Mouse (Mus musculus): ENCODE data around the gene Irf3. TPM values are rescaled to one million over a fixed set of nuclear protein-coding genes. Genes with fewer than 3 reads are reported as not detected.

The Irf3 gene
- polyA plus RNA-seq, 1 experiment = 105 TPM

DNA sequence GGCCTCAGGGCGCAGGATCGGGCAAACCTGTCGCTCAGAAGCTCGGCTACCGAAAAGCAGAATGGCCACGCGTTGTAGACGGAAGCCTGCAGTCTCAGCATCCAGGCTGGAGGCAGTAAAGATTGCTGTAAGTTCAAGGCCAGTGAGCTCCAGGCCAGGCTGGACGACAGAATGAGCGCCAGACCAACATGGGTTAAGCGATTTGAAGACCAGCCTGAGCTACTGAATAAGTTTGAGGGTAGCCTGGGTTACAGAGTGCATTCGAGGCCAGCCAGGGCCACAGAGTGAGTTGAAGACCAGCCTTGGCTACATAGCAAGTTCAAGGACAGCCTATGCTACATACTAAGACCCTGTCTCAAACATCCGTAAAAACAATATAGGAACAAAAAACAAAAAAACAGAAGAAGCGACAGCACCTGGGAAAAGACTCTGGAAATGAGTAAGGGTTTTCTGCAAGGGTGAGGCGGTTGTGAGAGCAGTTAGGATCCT, 536 bp downstream of the Irf3 start:
- H3K27me3 ChIP-seq (replicated peaks; ENCODE audit: control insufficient read depth, insufficient read depth, low read length) = no peaks in the 10 kb centered on the region
- H3K4me1 ChIP-seq (ENCODE audit: control insufficient read depth, insufficient read depth, low read length) = peaks cover 11% of the 10 kb centered on the region; the same call in 1 of the 2 replicates
- peaks cover 2% of the 10 kb centered on the region; the same call in 1 of the 2 replicates for H3K36me3 ChIP-seq (ENCODE audit: control insufficient read depth, insufficient read depth, low read length)
- TF ChIP-seq POLR2A (IDR thresholded peaks at IDR 0.05; ENCODE audit: low read depth, low read length) (no peak), CTCF (conservative IDR thresholded peaks at IDR 0.05; ENCODE audit: insufficient read depth, insufficient read length, low read depth, low read length) (no peak)
- peak overlapping the region; percentile 93 for H3K4me3 ChIP-seq (ENCODE audit: insufficient read depth, low read depth, low read length)
- H3K27ac ChIP-seq (ENCODE audit: insufficient read depth, low read depth, low read length) = peak overlapping the region; percentile 85
- 1% methylated on average over 15 of the region's 15 CpGs for WGBS
- no peak for DNase-seq

DNA sequence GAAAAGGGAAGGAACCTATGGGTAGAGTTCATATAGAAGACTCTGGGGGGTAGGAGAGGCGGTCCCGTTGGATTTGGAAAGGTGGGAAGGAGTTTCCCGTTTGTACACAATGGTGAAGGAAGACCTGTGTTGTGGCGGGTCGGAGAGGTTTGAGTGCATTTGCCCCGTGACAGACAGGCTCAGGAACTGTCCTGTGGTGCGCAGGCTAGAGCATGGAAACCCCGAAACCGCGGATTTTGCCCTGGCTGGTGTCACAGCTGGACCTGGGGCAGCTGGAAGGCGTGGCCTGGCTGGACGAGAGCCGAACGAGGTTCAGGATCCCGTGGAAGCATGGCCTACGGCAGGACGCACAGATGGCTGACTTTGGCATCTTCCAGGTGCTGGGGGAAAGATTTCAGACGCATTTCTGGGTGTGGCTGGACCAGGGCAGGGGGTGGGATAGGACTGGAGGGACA, 1.1 kb downstream of the Irf3 start, which contains the start of gene Bcl2l12:
Bcl2l12 (minus strand) TSS at position 212 of the 455 bp plus-strand sequence.
- peak; percentile 90 for DNase-seq
- peaks cover 2% of the 10 kb centered on the region; the same call in 1 of the 2 replicates for H3K36me3 ChIP-seq (ENCODE audit: control insufficient read depth, insufficient read depth, low read length)
- no peaks in the 10 kb centered on the region for H3K27me3 ChIP-seq (replicated peaks; ENCODE audit: control insufficient read depth, insufficient read depth, low read length)
- peaks cover 11% of the 10 kb centered on the region; the same call in 1 of the 2 replicates for H3K4me1 ChIP-seq (ENCODE audit: control insufficient read depth, insufficient read depth, low read length)
- under 1% methylated on average over 18 of the region's 18 CpGs for WGBS
- TF ChIP-seq POLR2A (IDR thresholded peaks at IDR 0.05; ENCODE audit: low read depth, low read length) (no peak), CTCF (conservative IDR thresholded peaks at IDR 0.05; ENCODE audit: insufficient read depth, insufficient read length, low read depth, low read length) (no peak)
- peak within 1 kb of the TSS; percentile 85 for H3K27ac ChIP-seq (ENCODE audit: insufficient read depth, low read depth, low read length)
- peak within 1 kb of the TSS; percentile 93 for H3K4me3 ChIP-seq (ENCODE audit: insufficient read depth, low read depth, low read length)

DNA sequence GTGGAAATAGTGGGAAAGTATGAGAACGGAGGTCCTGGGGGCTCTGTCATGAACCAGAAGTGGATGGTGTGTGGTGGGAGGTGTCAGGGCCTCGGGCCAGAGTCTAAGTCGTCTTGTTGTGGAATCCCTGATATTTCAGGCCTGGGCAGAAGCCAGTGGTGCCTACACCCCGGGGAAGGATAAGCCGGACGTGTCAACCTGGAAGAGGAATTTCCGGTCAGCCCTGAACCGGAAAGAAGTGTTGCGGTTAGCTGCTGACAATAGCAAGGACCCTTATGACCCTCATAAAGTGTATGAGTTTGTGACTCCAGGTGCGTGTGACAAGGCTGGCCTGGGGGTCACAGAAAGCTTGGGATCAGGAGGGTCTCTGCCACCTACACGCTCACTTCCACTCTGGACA, 2.3 kb downstream of the Irf3 start:
- 33% methylated on average over 11 of the region's 11 CpGs for WGBS
- no peak overlapping the region for H3K4me3 ChIP-seq (ENCODE audit: insufficient read depth, low read depth, low read length)

DNA sequence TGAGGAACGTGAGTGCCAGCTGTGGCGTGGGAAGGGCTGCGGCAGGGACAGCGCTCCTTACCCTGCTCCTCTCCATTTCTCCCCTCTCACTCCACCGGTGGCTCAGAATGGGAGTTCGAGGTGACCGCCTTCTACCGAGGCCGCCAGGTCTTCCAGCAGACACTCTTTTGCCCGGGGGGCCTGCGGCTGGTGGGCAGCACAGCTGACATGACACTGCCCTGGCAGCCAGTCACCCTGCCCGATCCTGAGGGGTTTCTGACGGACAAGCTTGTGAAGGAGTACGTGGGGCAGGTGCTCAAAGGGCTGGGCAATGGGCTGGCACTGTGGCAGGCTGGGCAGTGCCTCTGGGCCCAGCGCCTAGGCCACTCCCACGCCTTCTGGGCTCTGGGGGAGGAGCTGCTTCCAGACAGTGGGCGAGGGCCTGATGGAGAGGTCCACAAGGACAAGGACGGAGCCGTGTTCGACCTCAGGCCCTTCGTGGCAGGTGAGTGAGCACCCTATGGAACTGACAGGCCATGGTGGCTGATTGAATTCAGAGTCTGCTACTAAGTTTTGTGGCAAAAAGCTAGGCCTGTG, 3.2 kb downstream of the Irf3 start:
- TF ChIP-seq CTCF (conservative IDR thresholded peaks at IDR 0.05; ENCODE audit: insufficient read depth, insufficient read length, low read depth, low read length) (no peak), POLR2A (IDR thresholded peaks at IDR 0.05; ENCODE audit: low read depth, low read length) (no peak)
- Histone ChIP-seq H3K4me1 (ENCODE audit: control insufficient read depth, insufficient read depth, low read length) (peaks cover 11% of the 10 kb centered on the region; the same call in 1 of the 2 replicates), H3K27me3 (replicated peaks; ENCODE audit: control insufficient read depth, insufficient read depth, low read length) (no peaks in the 10 kb centered on the region), H3K4me3 (ENCODE audit: insufficient read depth, low read depth, low read length) (no peak overlapping the region), H3K36me3 (ENCODE audit: control insufficient read depth, insufficient read depth, low read length) (peaks cover 2% of the 10 kb centered on the region; the same call in 1 of the 2 replicates), H3K27ac (ENCODE audit: insufficient read depth, low read depth, low read length) (no peak overlapping the region)
- WGBS = 60% methylated on average over 21 of the region's 21 CpGs
- peak; percentile 24 for DNase-seq

More for the DNA sequence above, 2.3 kb downstream of the Irf3 start:
- DNase-seq = peak; percentile 56
- no peak overlapping the region for H3K27ac ChIP-seq (ENCODE audit: insufficient read depth, low read depth, low read length)
- H3K27me3 ChIP-seq (replicated peaks; ENCODE audit: control insufficient read depth, insufficient read depth, low read length) = no peaks in the 10 kb centered on the region
- peaks cover 11% of the 10 kb centered on the region; the same call in 1 of the 2 replicates for H3K4me1 ChIP-seq (ENCODE audit: control insufficient read depth, insufficient read depth, low read length)
- no peak for TF ChIP-seq POLR2A (IDR thresholded peaks at IDR 0.05; ENCODE audit: low read depth, low read length)
- TF ChIP-seq CTCF (conservative IDR thresholded peaks at IDR 0.05; ENCODE audit: insufficient read depth, insufficient read length, low read depth, low read length) = no peak
- H3K36me3 ChIP-seq (ENCODE audit: control insufficient read depth, insufficient read depth, low read length) = peaks cover 2% of the 10 kb centered on the region; the same call in 1 of the 2 replicates

DNA sequence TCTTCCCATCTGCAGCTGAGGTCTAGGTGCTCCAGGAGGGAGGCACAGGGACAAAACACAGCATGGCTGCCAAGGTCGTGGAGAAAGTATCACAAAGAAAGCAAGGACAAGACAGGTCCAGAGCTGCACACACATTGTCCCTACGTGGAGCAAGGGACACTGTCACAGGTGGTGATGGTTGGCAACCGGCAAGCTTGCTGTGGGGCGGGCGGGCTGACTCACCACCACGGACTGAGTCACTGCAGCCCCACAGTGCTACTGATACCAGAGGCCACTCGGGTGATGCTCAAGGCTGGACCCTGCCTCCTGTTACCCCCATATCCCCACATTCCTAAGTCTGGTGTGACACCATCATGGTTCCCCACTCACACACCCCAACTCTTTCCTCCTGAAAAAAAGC, 5.0 kb downstream of the Irf3 start:
- Histone ChIP-seq H3K27me3 (replicated peaks; ENCODE audit: control insufficient read depth, insufficient read depth, low read length) (no peaks in the 10 kb centered on the region), H3K27ac (ENCODE audit: insufficient read depth, low read depth, low read length) (no peak overlapping the region), H3K4me1 (ENCODE audit: control insufficient read depth, insufficient read depth, low read length) (peaks cover 6% of the 10 kb centered on the region; the same call in 1 of the 2 replicates), H3K36me3 (ENCODE audit: control insufficient read depth, insufficient read depth, low read length) (peaks cover 4% of the 10 kb centered on the region), H3K4me3 (ENCODE audit: insufficient read depth, low read depth, low read length) (no peak overlapping the region)
- no peak for DNase-seq
- no peak for TF ChIP-seq CTCF (conservative IDR thresholded peaks at IDR 0.05; ENCODE audit: insufficient read depth, insufficient read length, low read depth, low read length)
- TF ChIP-seq POLR2A (IDR thresholded peaks at IDR 0.05; ENCODE audit: low read depth, low read length) = no peak
- 81% methylated on average over 7 of the region's 7 CpGs for whole genome bisulfite sequencing

DNA sequence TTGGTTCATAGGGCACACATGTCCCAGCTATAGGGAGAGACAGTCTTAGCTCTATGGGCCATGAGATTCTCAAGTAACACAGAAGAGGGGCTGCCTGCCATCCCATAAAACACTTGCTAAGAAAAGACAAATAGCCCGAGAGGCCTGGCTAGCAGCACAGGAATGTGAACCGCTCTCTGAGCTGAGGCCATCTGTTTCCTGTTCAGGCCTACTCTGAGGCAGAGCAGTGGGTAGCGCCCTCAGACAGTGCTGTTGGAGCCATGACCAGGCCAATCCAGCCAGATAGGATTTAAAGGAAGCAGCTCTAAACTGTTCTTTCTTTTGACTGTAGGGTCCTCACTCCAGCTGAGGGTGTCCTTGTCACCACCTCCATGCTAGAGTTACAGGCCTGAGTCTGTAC, 7.1 kb downstream of the Irf3 start:
- Histone ChIP-seq H3K4me1 (ENCODE audit: control insufficient read depth, insufficient read depth, low read length) (peaks cover 2% of the 10 kb centered on the region; the same call in 1 of the 2 replicates), H3K36me3 (ENCODE audit: control insufficient read depth, insufficient read depth, low read length) (peaks cover 4% of the 10 kb centered on the region), H3K27me3 (replicated peaks; ENCODE audit: control insufficient read depth, insufficient read depth, low read length) (no peaks in the 10 kb centered on the region), H3K4me3 (ENCODE audit: insufficient read depth, low read depth, low read length) (no peak overlapping the region), H3K27ac (ENCODE audit: insufficient read depth, low read depth, low read length) (no peak overlapping the region)
- TF ChIP-seq POLR2A (IDR thresholded peaks at IDR 0.05; ENCODE audit: low read depth, low read length) = no peak
- DNase-seq = no peak
- 64% methylated on average over 3 of the region's 3 CpGs for WGBS

DNA sequence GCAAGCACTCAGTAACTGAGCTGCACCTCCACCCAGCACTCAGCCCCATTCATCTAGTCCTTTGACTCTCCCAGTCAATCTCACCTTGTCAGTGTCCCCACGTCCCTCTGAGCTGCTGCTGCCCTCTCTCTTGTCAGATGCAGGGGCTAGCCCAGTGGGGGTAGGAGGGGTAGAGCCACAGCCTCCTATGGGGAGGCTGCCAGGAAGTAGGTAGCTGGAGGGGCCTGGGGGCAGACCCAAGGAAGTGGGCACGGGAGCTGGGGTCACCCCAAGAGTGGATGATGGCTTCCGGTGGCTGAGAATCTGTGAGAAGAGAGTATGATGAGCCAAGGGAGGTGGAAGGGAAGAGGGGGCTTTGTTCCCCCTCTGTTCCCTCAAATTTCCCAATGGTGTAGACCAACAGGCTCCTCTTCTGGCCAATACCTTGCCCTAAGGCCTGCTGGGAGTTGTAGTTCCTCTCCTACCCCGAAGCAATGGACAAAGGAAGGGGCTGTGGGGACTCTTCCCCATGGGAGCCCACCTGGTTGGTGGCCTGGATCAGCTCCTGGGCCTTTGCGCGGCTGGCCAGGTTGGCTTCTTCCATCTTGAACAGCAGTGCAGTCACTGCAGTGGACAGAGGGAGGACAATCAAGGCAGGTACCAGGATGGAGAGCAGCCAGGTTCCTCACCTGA, 8.0 kb downstream of the Irf3 start:
- peaks cover 4% of the 10 kb centered on the region for H3K36me3 ChIP-seq (ENCODE audit: control insufficient read depth, insufficient read depth, low read length)
- WGBS = 86% methylated on average over 6 of the region's 6 CpGs
- no peak for TF ChIP-seq CTCF (conservative IDR thresholded peaks at IDR 0.05; ENCODE audit: insufficient read depth, insufficient read length, low read depth, low read length)
- TF ChIP-seq POLR2A (IDR thresholded peaks at IDR 0.05; ENCODE audit: low read depth, low read length) = no peak

More for the DNA sequence above, 8.0 kb downstream of the Irf3 start:
- H3K4me3 ChIP-seq (ENCODE audit: insufficient read depth, low read depth, low read length) = no peak overlapping the region
- H3K4me1 ChIP-seq (ENCODE audit: control insufficient read depth, insufficient read depth, low read length) = no peaks in the 10 kb centered on the region
- no peak overlapping the region for H3K27ac ChIP-seq (ENCODE audit: insufficient read depth, low read depth, low read length)
- no peaks in the 10 kb centered on the region for H3K27me3 ChIP-seq (replicated peaks; ENCODE audit: control insufficient read depth, insufficient read depth, low read length)
- DNase-seq = no peak
